Mouse (Mus musculus): ENCODE data around the gene Cfap54.

DNA sequence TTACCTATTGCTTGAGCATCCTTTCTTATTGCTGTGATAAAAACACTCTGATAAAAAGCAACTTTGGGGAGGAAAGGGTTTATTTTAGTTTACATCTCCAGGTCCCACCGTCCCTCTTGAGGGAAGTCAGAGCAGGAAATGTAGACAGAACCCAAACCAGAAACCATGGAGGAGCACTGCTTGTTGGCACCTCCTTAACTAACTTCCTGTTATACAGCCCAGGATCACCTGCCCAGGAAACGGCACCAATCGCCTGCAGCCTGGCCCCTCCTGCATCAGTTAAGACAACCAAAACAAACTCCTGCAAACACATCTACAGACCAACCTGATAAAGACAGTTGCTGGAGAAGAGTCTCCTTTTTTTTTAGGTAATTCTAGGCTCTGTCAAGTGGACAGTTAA, 74.4 kb downstream of the Cfap54 start:
- TF ChIP-seq CTCF (IDR thresholded peaks at IDR 0.05; ENCODE audit: borderline replicate concordance, control insufficient read depth, extremely low read depth, insufficient read depth, low read length, poor library complexity), result no peak
- TF ChIP-seq POLR2A (IDR thresholded peaks at IDR 0.05; ENCODE audit: control insufficient read depth, extremely low read depth, insufficient read depth, low read length, poor library complexity), result no peak
